Mouse (Mus musculus) induced T-regulatory cell, adult 2 months (primary cell): ENCODE results near the gene Trpc7.
A peak's percentile ranks its signal among the peaks of the same experiment; 100 is the strongest.

Experiments used
- DNase-seq: peaks from one replicate; pipeline ENCODE4 v3.0.0-alpha.2; 2012; ENCODE audit warnings: low read depth

Trpc7 gene

GRCm38 (mm10) chr13:56790683-56791082 lies 105.1 kb downstream of the Trpc7 start:
- DNase-seq: no peak

- no peak for DNase-seq
Observed at GRCm38 (mm10) chr13:56782621-56783020, 113.2 kb downstream of the Trpc7 start.

- no peak for DNase-seq
Observed at GRCm38 (mm10) chr13:56781697-56782096, 114.1 kb downstream of the Trpc7 start.

- DNase-seq: no peak
Observed at GRCm38 (mm10) chr13:56780746-56781469, 114.9 kb downstream of the Trpc7 start.

- DNase-seq: peak; percentile 48
Observed at GRCm38 (mm10) chr13:56774304-56774703, 121.5 kb downstream of the Trpc7 start.

GRCm38 (mm10) chr13:56773262-56773870 lies 122.4 kb downstream of the Trpc7 start:
- DNase-seq: no peak

- DNase-seq: no peak
Observed at GRCm38 (mm10) chr13:56772592-56772991, 123.2 kb downstream of the Trpc7 start.

- peak; percentile 23 for DNase-seq
Observed at GRCm38 (mm10) chr13:56770786-56771185, 125.0 kb downstream of the Trpc7 start.

- DNase-seq: no peak
Observed at GRCm38 (mm10) chr13:56770136-56770578, 125.6 kb downstream of the Trpc7 start.

- no peak for DNase-seq
Observed at GRCm38 (mm10) chr13:56769431-56769830, 126.4 kb downstream of the Trpc7 start.

GRCm38 (mm10) chr13:56766211-56766610 lies 129.6 kb downstream of the Trpc7 start:
- no peak for DNase-seq

GRCm38 (mm10) chr13:56765284-56766032 lies 130.3 kb downstream of the Trpc7 start:
- peak; percentile 34 for DNase-seq

GRCm38 (mm10) chr13:56762446-56763229 lies 133.2 kb downstream of the Trpc7 start:
- DNase-seq: no peak

- peak; percentile 76 for DNase-seq
Observed at GRCm38 (mm10) chr13:56758492-56758891, 137.3 kb downstream of the Trpc7 start.

GRCm38 (mm10) chr13:56757201-56757600 lies 138.6 kb downstream of the Trpc7 start:
- no peak for DNase-seq

GRCm38 (mm10) chr13:56755871-56756270 lies 139.9 kb downstream of the Trpc7 start:
- DNase-seq: peak; percentile 23

- DNase-seq: no peak
Observed at GRCm38 (mm10) chr13:56753192-56753951, 142.4 kb downstream of the Trpc7 start, which contains the start of gene Gm45623. TSS of gene Gm45623 (minus strand) at chr13:56753827.

GRCm38 (mm10) chr13:56752474-56753191 lies 143.2 kb downstream of the Trpc7 start:
- DNase-seq: no peak

GRCm38 (mm10) chr13:56751774-56752173 lies 144.0 kb downstream of the Trpc7 start:
- no peak for DNase-seq

- no peak for DNase-seq
Observed at GRCm38 (mm10) chr13:56749377-56749776, 146.4 kb downstream of the Trpc7 start.

- no peak for DNase-seq
Observed at GRCm38 (mm10) chr13:56747554-56747953, 148.2 kb downstream of the Trpc7 start.
